Comparison of ENCODE assay signal across 9 mouse cellular contexts in genomic region chrX:81070210-81070803, GRCm38 (mm10). TPM values are rescaled to one million over a fixed set of nuclear protein-coding genes. Genes with fewer than 3 reads are reported as not detected.
DNase-seq lines count a peak whose midpoint lies in the region; ATAC-seq and TF ChIP-seq lines count a peak whose summit lies in the region.
"Had no signal": no experiment of that assay in that cellular context is flagged by ENCODE, and none has a peak within 500 bp of the region (broad histone marks: within the 10 kb centered on the region; RNA-seq: fewer than 3 reads in every experiment).

Gene Tmem47 (plus strand): TSS chrX:81070698.

- 4% methylated on average over 33 of the region's 39 CpGs for WGBS in forebrain, embryonic 11.5 days
- WGBS in heart, embryonic 13.5 days: 2% methylated on average over 34 of the region's 39 CpGs
- 12% methylated on average over 34 of the region's 39 CpGs for WGBS in kidney, postnatal 0 days
- WGBS in liver, embryonic 12.5 days (ENCODE audit: insufficient replicate concordance): under 1% methylated on average over 23 of the region's 39 CpGs
- 5% methylated on average over 39 of the region's 39 CpGs for WGBS in neural tube, embryonic 12.5 days

- peak; percentile 86 for DNase-seq in 3134 (ENCODE audit: extremely low read depth, insufficient read length, low spot score)
- DNase-seq in brain, adult 2 months (ENCODE audit: low read depth, low spot score): peak; percentile 63
- DNase-seq in forebrain, embryonic 11.5 days (ENCODE audit: low spot score): peak; percentile 84
- DNase-seq in kidney, postnatal 0 days (ENCODE audit: low spot score): peak; percentile 85
- DNase-seq in urinary bladder, postnatal 25 days (ENCODE audit: low spot score): peak; percentile 24

- TF ChIP-seq CTCF in kidney, postnatal 0 days (IDR thresholded peaks at IDR 0.05; ENCODE audit: low read depth): no peak

- H3K9me3 ChIP-seq in forebrain, embryonic 11.5 days (ENCODE audit: control insufficient read depth, low read length): no peaks in the 10 kb centered on the region
- H3K9me3 ChIP-seq in heart, embryonic 13.5 days: no peaks in the 10 kb centered on the region
- no peaks in the 10 kb centered on the region for H3K9me3 ChIP-seq in kidney, postnatal 0 days (replicated peaks; ENCODE audit: low read length)
- no peaks in the 10 kb centered on the region for H3K9me3 ChIP-seq in liver, embryonic 12.5 days (replicated peaks)
- H3K9me3 ChIP-seq in neural tube, embryonic 12.5 days: no peaks in the 10 kb centered on the region

- H3K36me3 ChIP-seq in forebrain, embryonic 11.5 days (ENCODE audit: control insufficient read depth, insufficient read depth, low read length): no peaks in the 10 kb centered on the region
- no peaks in the 10 kb centered on the region for H3K36me3 ChIP-seq in heart, embryonic 13.5 days
- no peaks in the 10 kb centered on the region for H3K36me3 ChIP-seq in kidney, postnatal 0 days (ENCODE audit: insufficient read depth, low read length)
- H3K36me3 ChIP-seq in liver, embryonic 12.5 days: no peaks in the 10 kb centered on the region
- H3K36me3 ChIP-seq in neural tube, embryonic 12.5 days: no peaks in the 10 kb centered on the region
- H3K36me3 ChIP-seq: G1E had no signal

- H3K27me3 ChIP-seq in forebrain, embryonic 11.5 days (ENCODE audit: control insufficient read depth, insufficient read depth, low read length): no peaks in the 10 kb centered on the region
- H3K27me3 ChIP-seq in heart, embryonic 13.5 days (replicated peaks): no peaks in the 10 kb centered on the region; the same call in 1 of the 2 replicates
- H3K27me3 ChIP-seq in kidney, postnatal 0 days (ENCODE audit: insufficient read depth, low read length): no peaks in the 10 kb centered on the region
- peaks cover 16% of the 10 kb centered on the region for H3K27me3 ChIP-seq in liver, embryonic 12.5 days (replicated peaks)
- no peaks in the 10 kb centered on the region for H3K27me3 ChIP-seq in neural tube, embryonic 12.5 days (replicated peaks)

- H3K4me3 ChIP-seq in forebrain, embryonic 11.5 days (ENCODE audit: low read depth, low read length): peak within 1 kb of the TSS; percentile 58
- H3K4me3 ChIP-seq in heart, embryonic 13.5 days: peak within 1 kb of the TSS; percentile 67
- H3K4me3 ChIP-seq in kidney, postnatal 0 days (replicated peaks; ENCODE audit: low read depth, low read length): peak within 1 kb of the TSS; percentile 58
- peak within 1 kb of the TSS; percentile 51 for H3K4me3 ChIP-seq in liver, embryonic 12.5 days
- peak within 1 kb of the TSS; percentile 58 for H3K4me3 ChIP-seq in neural tube, embryonic 12.5 days

- peak within 1 kb of the TSS; percentile 42 for H3K4me2 ChIP-seq in forebrain, embryonic 11.5 days (ENCODE audit: low read depth, low read length, severe bottlenecking)
- H3K4me2 ChIP-seq in heart, embryonic 13.5 days: peak within 1 kb of the TSS; percentile 68
- peak within 1 kb of the TSS; percentile 66 for H3K4me2 ChIP-seq in kidney, postnatal 0 days (ENCODE audit: low read length)
- H3K4me2 ChIP-seq in liver, embryonic 12.5 days: peak within 1 kb of the TSS; percentile 66
- peak within 1 kb of the TSS; percentile 57 for H3K4me2 ChIP-seq in neural tube, embryonic 12.5 days (replicated peaks)

- H3K4me1 ChIP-seq in forebrain, embryonic 11.5 days (replicated peaks; ENCODE audit: control insufficient read depth, insufficient read depth, low read length): no peaks in the 10 kb centered on the region
- peaks cover 8% of the 10 kb centered on the region; the same call in 1 of the 2 replicates for H3K4me1 ChIP-seq in heart, embryonic 13.5 days
- H3K4me1 ChIP-seq in kidney, postnatal 0 days (replicated peaks; ENCODE audit: insufficient read depth, low read length): no peaks in the 10 kb centered on the region
- H3K4me1 ChIP-seq in liver, embryonic 12.5 days: no peaks in the 10 kb centered on the region; the same call in 1 of the 2 replicates
- H3K4me1 ChIP-seq in neural tube, embryonic 12.5 days: no peaks in the 10 kb centered on the region

- H3K27ac ChIP-seq in forebrain, embryonic 11.5 days (ENCODE audit: low read depth, low read length): peak within 1 kb of the TSS; percentile 82
- peak within 1 kb of the TSS; percentile 89 for H3K27ac ChIP-seq in heart, embryonic 13.5 days (replicated peaks)
- peak within 1 kb of the TSS; percentile 68 for H3K27ac ChIP-seq in kidney, postnatal 0 days
- 0 out of 2 replicates have a peak within 1 kb of the TSS, but pooled peaks have one; percentile 36 for H3K27ac ChIP-seq in liver, embryonic 12.5 days
- peak within 1 kb of the TSS; percentile 70 for H3K27ac ChIP-seq in neural tube, embryonic 12.5 days

- ATAC-seq in forebrain, embryonic 11.5 days (replicated peaks; ENCODE audit: low FRiP score): peak; percentile 92
- peak; percentile 80; the same call in 1 of the 2 replicates for ATAC-seq in heart, embryonic 13.5 days (ENCODE audit: extremely low read depth, insufficient number of reproducible peaks, low FRiP score, low TSS enrichment)
- ATAC-seq in kidney, postnatal 0 days (replicated peaks; ENCODE audit: low FRiP score, low read depth): peak; percentile 97
- peak; percentile 80 for ATAC-seq in liver, embryonic 12.5 days
- ATAC-seq in neural tube, embryonic 12.5 days (ENCODE audit: low FRiP score, low read depth): peak; percentile 96

- peak within 1 kb of the TSS; percentile 69 for H3K9ac ChIP-seq in forebrain, embryonic 11.5 days (ENCODE audit: low read length)
- H3K9ac ChIP-seq in heart, embryonic 13.5 days: peak within 1 kb of the TSS; percentile 84
- peak within 1 kb of the TSS; percentile 67 for H3K9ac ChIP-seq in kidney, postnatal 0 days (ENCODE audit: low read depth, low read length)
- H3K9ac ChIP-seq in liver, embryonic 12.5 days: 0 out of 2 replicates have a peak within 1 kb of the TSS, but pooled peaks have one; percentile 7
- peak within 1 kb of the TSS; percentile 66 for H3K9ac ChIP-seq in neural tube, embryonic 12.5 days

RNA-seq across cellular contexts. Expression of gene Tmem47, which starts in this region (rescaled TPM):
- 60.3 and 65.1 TPM in 2 replicates for polyA plus RNA-seq in forebrain, embryonic 11.5 days (2014; fragmentation: Nextera tagmentation; extraction: Ambion mirVana)
- polyA plus RNA-seq in heart, embryonic 13.5 days (2015; fragmentation: Nextera tagmentation; extraction: Ambion mirVana): 16.6 and 17.1 TPM in 2 replicates
- 12.1 and 12.8 TPM in 2 replicates for polyA plus RNA-seq in kidney, postnatal 0 days (2015; fragmentation: Nextera tagmentation; extraction: Ambion mirVana)
- polyA plus RNA-seq in liver, embryonic 12.5 days (2016; fragmentation: Nextera tagmentation; extraction: Ambion mirVana): 3.7 and 6.0 TPM in 2 replicates
- 23.9 and 30.7 TPM in 2 replicates for polyA plus RNA-seq in neural tube, embryonic 12.5 days (2016; fragmentation: Nextera tagmentation; extraction: Ambion mirVana)
- polyA plus RNA-seq: G1E had no signal

Comparison
In these comparisons a context has a peak if more than half of its experiments do, and no peak if none do; other contexts are left out.
1. Peak in every context shown above with its lines: DNase-seq, ATAC-seq, H3K4me3 ChIP-seq and H3K27ac ChIP-seq.
2. DNase-seq: peak in every context shown above with its lines; median percentile 86 in 3134; 85 in kidney, postnatal 0 days; 84 in forebrain, embryonic 11.5 days; 63 in brain, adult 2 months; 24 in urinary bladder, postnatal 25 days.
3. H3K27ac ChIP-seq: peak in every context shown above with its lines; median percentile 89 in heart, embryonic 13.5 days; 82 in forebrain, embryonic 11.5 days; 70 in neural tube, embryonic 12.5 days; 68 in kidney, postnatal 0 days; 36 in liver, embryonic 12.5 days.
4. H3K9ac ChIP-seq: peak in every context shown above with its lines; median percentile 84 in heart, embryonic 13.5 days; 69 in forebrain, embryonic 11.5 days; 67 in kidney, postnatal 0 days; 66 in neural tube, embryonic 12.5 days; 7 in liver, embryonic 12.5 days.